Mouse (Mus musculus): ENCODE results near the gene Ccdc157. TPM values are rescaled to one million over a fixed set of nuclear protein-coding genes. Genes with fewer than 3 reads are reported as not detected.
"Not testable (repeated sequence)": the region's sequence is repeated elsewhere in the genome, so short reads cannot be mapped to it uniquely, and the experiment has no call there.

Ccdc157 gene
- polyA plus RNA-seq, 1 experiment = 9.4 TPM

- Histone ChIP-seq H3K4me1 (ENCODE audit: control insufficient read depth, insufficient read depth, low read length) (no peaks in the 10 kb centered on the region), H3K4me3 (ENCODE audit: insufficient read depth, low read length) (no peak overlapping the region), H3K27ac (ENCODE audit: insufficient read depth, low read length) (no peak overlapping the region)
- TF ChIP-seq POLR2A (IDR thresholded peaks at IDR 0.05; ENCODE audit: low read depth, low read length) (no peak), CTCF (IDR thresholded peaks at IDR 0.05; ENCODE audit: borderline replicate concordance, insufficient read depth, low read length) (no peak)
Measured at GRCm38 (mm10) chr11:4197691-4198090, 37.6 kb upstream of the Ccdc157 start.

- no peak for TF ChIP-seq CTCF (IDR thresholded peaks at IDR 0.05; ENCODE audit: borderline replicate concordance, insufficient read depth, low read length)
- TF ChIP-seq POLR2A (IDR thresholded peaks at IDR 0.05; ENCODE audit: low read depth, low read length) = no peak
- H3K4me3 ChIP-seq (ENCODE audit: insufficient read depth, low read length) = no peak overlapping the region
- no peaks in the 10 kb centered on the region for H3K4me1 ChIP-seq (ENCODE audit: control insufficient read depth, insufficient read depth, low read length)
- no peak overlapping the region for H3K27ac ChIP-seq (ENCODE audit: insufficient read depth, low read length)
Measured at GRCm38 (mm10) chr11:4196636-4197035, 36.5 kb upstream of the Ccdc157 start.

GRCm38 (mm10) chr11:4195597-4196031, 35.5 kb upstream of the Ccdc157 start:
- Histone ChIP-seq H3K4me3 (ENCODE audit: insufficient read depth, low read length) (no peak overlapping the region), H3K27ac (ENCODE audit: insufficient read depth, low read length) (no peak overlapping the region), H3K4me1 (ENCODE audit: control insufficient read depth, insufficient read depth, low read length) (peaks cover 3% of the 10 kb centered on the region)
- TF ChIP-seq CTCF (IDR thresholded peaks at IDR 0.05; ENCODE audit: borderline replicate concordance, insufficient read depth, low read length) (no peak), POLR2A (IDR thresholded peaks at IDR 0.05; ENCODE audit: low read depth, low read length) (no peak)

- no peak overlapping the region for H3K4me3 ChIP-seq (ENCODE audit: insufficient read depth, low read length)
- no peak for TF ChIP-seq POLR2A (IDR thresholded peaks at IDR 0.05; ENCODE audit: low read depth, low read length)
- TF ChIP-seq CTCF (IDR thresholded peaks at IDR 0.05; ENCODE audit: borderline replicate concordance, insufficient read depth, low read length) = no peak
- H3K4me1 ChIP-seq (ENCODE audit: control insufficient read depth, insufficient read depth, low read length) = peaks cover 17% of the 10 kb centered on the region
- no peak overlapping the region for H3K27ac ChIP-seq (ENCODE audit: insufficient read depth, low read length)
Measured at GRCm38 (mm10) chr11:4193420-4193819, 33.3 kb upstream of the Ccdc157 start.

- no peak overlapping the region for H3K27ac ChIP-seq (ENCODE audit: insufficient read depth, low read length)
- TF ChIP-seq CTCF (IDR thresholded peaks at IDR 0.05; ENCODE audit: borderline replicate concordance, insufficient read depth, low read length) (no peak), POLR2A (IDR thresholded peaks at IDR 0.05; ENCODE audit: low read depth, low read length) (no peak)
- peaks cover 20% of the 10 kb centered on the region for H3K4me1 ChIP-seq (ENCODE audit: control insufficient read depth, insufficient read depth, low read length)
Measured at GRCm38 (mm10) chr11:4192757-4193156, 32.7 kb upstream of the Ccdc157 start.

GRCm38 (mm10) chr11:4190677-4191076, 30.6 kb upstream of the Ccdc157 start:
- H3K27ac ChIP-seq (ENCODE audit: insufficient read depth, low read length) = peak overlapping the region; percentile 62
- TF ChIP-seq CTCF (IDR thresholded peaks at IDR 0.05; ENCODE audit: borderline replicate concordance, insufficient read depth, low read length) (no peak), POLR2A (IDR thresholded peaks at IDR 0.05; ENCODE audit: low read depth, low read length) (no peak)
- peaks cover 20% of the 10 kb centered on the region for H3K4me1 ChIP-seq (ENCODE audit: control insufficient read depth, insufficient read depth, low read length)
- H3K4me3 ChIP-seq (ENCODE audit: insufficient read depth, low read length) = no peak overlapping the region

More at GRCm38 (mm10) chr11:4192757-4193156, 32.7 kb upstream of the Ccdc157 start:
- H3K4me3 ChIP-seq (ENCODE audit: insufficient read depth, low read length) = no peak overlapping the region

- TF ChIP-seq POLR2A (IDR thresholded peaks at IDR 0.05; ENCODE audit: low read depth, low read length) = no peak
- TF ChIP-seq CTCF (IDR thresholded peaks at IDR 0.05; ENCODE audit: borderline replicate concordance, insufficient read depth, low read length) = no peak
- no peak overlapping the region for H3K27ac ChIP-seq (ENCODE audit: insufficient read depth, low read length)
- H3K4me1 ChIP-seq (ENCODE audit: control insufficient read depth, insufficient read depth, low read length) = peaks cover 20% of the 10 kb centered on the region
- H3K4me3 ChIP-seq (ENCODE audit: insufficient read depth, low read length) = no peak overlapping the region
Measured at GRCm38 (mm10) chr11:4189182-4189581, 29.1 kb upstream of the Ccdc157 start.

- TF ChIP-seq CTCF (IDR thresholded peaks at IDR 0.05; ENCODE audit: borderline replicate concordance, insufficient read depth, low read length) (no peak), POLR2A (IDR thresholded peaks at IDR 0.05; ENCODE audit: low read depth, low read length) (no peak)
- H3K27ac ChIP-seq (ENCODE audit: insufficient read depth, low read length) = no peak overlapping the region
Measured at GRCm38 (mm10) chr11:4187318-4187700, 27.2 kb upstream of the Ccdc157 start.

GRCm38 (mm10) chr11:4186486-4187317, 26.6 kb upstream of the Ccdc157 start, which contains the start of gene Tbc1d10a:
Tbc1d10a (plus strand) TSS chr11:4186789.
- TF ChIP-seq CTCF (IDR thresholded peaks at IDR 0.05; ENCODE audit: borderline replicate concordance, insufficient read depth, low read length) (no peak), POLR2A (IDR thresholded peaks at IDR 0.05; ENCODE audit: low read depth, low read length) (peak; percentile 82)
- H3K4me1 ChIP-seq (ENCODE audit: control insufficient read depth, insufficient read depth, low read length) = peaks cover 30% of the 10 kb centered on the region
- H3K27ac ChIP-seq (ENCODE audit: insufficient read depth, low read length) = peak within 1 kb of the TSS; percentile 22; the same call in 1 of the 2 replicates
- H3K4me3 ChIP-seq (ENCODE audit: insufficient read depth, low read length) = peak within 1 kb of the TSS; percentile 87

More at GRCm38 (mm10) chr11:4187318-4187700, 27.2 kb upstream of the Ccdc157 start:
- peaks cover 30% of the 10 kb centered on the region for H3K4me1 ChIP-seq (ENCODE audit: control insufficient read depth, insufficient read depth, low read length)
- H3K4me3 ChIP-seq (ENCODE audit: insufficient read depth, low read length) = peak overlapping the region; percentile 87

GRCm38 (mm10) chr11:4185480-4185879, 25.4 kb upstream of the Ccdc157 start:
- H3K27ac ChIP-seq (ENCODE audit: insufficient read depth, low read length); H3K4me3 ChIP-seq (ENCODE audit: insufficient read depth, low read length): not testable (repeated sequence)
- H3K4me1 ChIP-seq (ENCODE audit: control insufficient read depth, insufficient read depth, low read length) = peaks cover 25% of the 10 kb centered on the region
